Mouse (Mus musculus) bone marrow macrophage, adult 2 months (primary cell): ENCODE data around the gene 2210016L21Rik. TPM values are rescaled to one million over a fixed set of nuclear protein-coding genes. Genes with fewer than 3 reads are reported as not detected.

Source experiments
- H3K27ac ChIP-seq: 2 replicates; pipeline ENCODE4 v1.5.1; 2012; ENCODE audit warnings: low read depth, low read length; ENCODE audit not compliant: insufficient read depth
- H3K4me1 ChIP-seq: 2 replicates; pipeline ENCODE4 v1.6.1; 2012; ENCODE audit warnings: low read length; ENCODE audit not compliant: control insufficient read depth, insufficient read depth
- H3K4me3 ChIP-seq: 2 replicates; pipeline ENCODE4 v1.5.1; 2012; ENCODE audit warnings: mild to moderate bottlenecking, low read length, moderate library complexity; ENCODE audit not compliant: insufficient read depth
- CTCF ChIP-seq: IDR thresholded peaks from 2 replicates; pipeline ENCODE4 v1.5.1; 2012; ENCODE audit warnings: low read depth, mild to moderate bottlenecking, low read length, moderate library complexity
- POLR2A ChIP-seq: IDR thresholded peaks from 2 replicates; pipeline ENCODE4 v1.6.1; 2012; ENCODE audit warnings: mild to moderate bottlenecking, low read depth, low read length, borderline replicate concordance
- polyA plus RNA-seq: library from polyadenylated mRNA; stranded (reverse); fragments of >200 nt; gene quantifications from 2 replicates; pipeline ENCODE4 v1.2.4, GENCODE M21; 2012; ENCODE audit not compliant: missing spikeins, insufficient read depth, insufficient read length

The 2210016L21Rik gene
- polyA plus RNA-seq, 1 experiment = 30.3 TPM

- H3K27ac ChIP-seq = no peak overlapping the region
- H3K4me1 ChIP-seq = peaks cover 5% of the 10 kb centered on the region; the same call in 1 of the 2 replicates
- TF ChIP-seq POLR2A (no peak), CTCF (no peak)
- peak overlapping the region; percentile 75 for H3K4me3 ChIP-seq
Observed at GRCm38 (mm10) chr5:114942766-114943130, 790 bp downstream of the 2210016L21Rik start.

GRCm38 (mm10) chr5:114945072-114945471 lies 3.1 kb downstream of the 2210016L21Rik start:
- H3K27ac ChIP-seq = no peak overlapping the region
- TF ChIP-seq CTCF (no peak), POLR2A (no peak)
- no peak overlapping the region for H3K4me3 ChIP-seq
- H3K4me1 ChIP-seq = peaks cover 5% of the 10 kb centered on the region; the same call in 1 of the 2 replicates

- TF ChIP-seq POLR2A = no peak
- no peak for TF ChIP-seq CTCF
- H3K27ac ChIP-seq = no peak overlapping the region
- H3K4me3 ChIP-seq = no peak overlapping the region
- no peaks in the 10 kb centered on the region for H3K4me1 ChIP-seq
Observed at GRCm38 (mm10) chr5:114948891-114949290, 6.9 kb downstream of the 2210016L21Rik start.

GRCm38 (mm10) chr5:114949316-114949715 lies 7.4 kb downstream of the 2210016L21Rik start:
- no peak for TF ChIP-seq POLR2A
- no peak for TF ChIP-seq CTCF
- Histone ChIP-seq H3K27ac (no peak overlapping the region), H3K4me3 (no peak overlapping the region), H3K4me1 (no peaks in the 10 kb centered on the region)

GRCm38 (mm10) chr5:114949812-114950211 lies 7.9 kb downstream of the 2210016L21Rik start:
- no peak for TF ChIP-seq POLR2A
- TF ChIP-seq CTCF = no peak

GRCm38 (mm10) chr5:114950669-114951068 lies 8.7 kb downstream of the 2210016L21Rik start:
- Histone ChIP-seq H3K4me3 (no peak overlapping the region), H3K27ac (no peak overlapping the region), H3K4me1 (no peaks in the 10 kb centered on the region)
- TF ChIP-seq POLR2A (no peak), CTCF (no peak)

More at GRCm38 (mm10) chr5:114949812-114950211, 7.9 kb downstream of the 2210016L21Rik start:
- H3K4me1 ChIP-seq = no peaks in the 10 kb centered on the region
- no peak overlapping the region for H3K4me3 ChIP-seq
- H3K27ac ChIP-seq = no peak overlapping the region

GRCm38 (mm10) chr5:114951279-114951880 lies 9.4 kb downstream of the 2210016L21Rik start:
- TF ChIP-seq CTCF (no peak), POLR2A (no peak)
- Histone ChIP-seq H3K4me1 (no peaks in the 10 kb centered on the region), H3K27ac (no peak overlapping the region), H3K4me3 (no peak overlapping the region)

GRCm38 (mm10) chr5:114953326-114953725 lies 11.4 kb downstream of the 2210016L21Rik start:
- TF ChIP-seq CTCF (no peak), POLR2A (no peak)
- Histone ChIP-seq H3K4me1 (no peaks in the 10 kb centered on the region), H3K4me3 (no peak overlapping the region), H3K27ac (no peak overlapping the region)

GRCm38 (mm10) chr5:114958069-114958468 lies 16.1 kb downstream of the 2210016L21Rik start:
- no peak overlapping the region for H3K27ac ChIP-seq
- no peak overlapping the region for H3K4me3 ChIP-seq
- no peaks in the 10 kb centered on the region for H3K4me1 ChIP-seq
- TF ChIP-seq POLR2A (no peak), CTCF (no peak)

- Histone ChIP-seq H3K27ac (no peak overlapping the region), H3K4me3 (no peak overlapping the region), H3K4me1 (peaks cover 7% of the 10 kb centered on the region; the same call in 1 of the 2 replicates)
- TF ChIP-seq CTCF (no peak), POLR2A (no peak)
Observed at GRCm38 (mm10) chr5:114961590-114962360, 19.8 kb downstream of the 2210016L21Rik start.
